Mouse (Mus musculus) thymus, postnatal 36 days (tissue): ENCODE measurements around the gene Hmbs.
"Not testable (repeated sequence)": the region's sequence is repeated elsewhere in the genome, so short reads cannot be mapped to it uniquely, and the experiment has no call there.

Experiments used
- DNase-seq, 2 experiments: peaks; one replicate each; pipeline ENCODE4 v3.0.0; 2022; ENCODE audit warnings: mixed read lengths in 2 of 2

Hmbs gene

DNA sequence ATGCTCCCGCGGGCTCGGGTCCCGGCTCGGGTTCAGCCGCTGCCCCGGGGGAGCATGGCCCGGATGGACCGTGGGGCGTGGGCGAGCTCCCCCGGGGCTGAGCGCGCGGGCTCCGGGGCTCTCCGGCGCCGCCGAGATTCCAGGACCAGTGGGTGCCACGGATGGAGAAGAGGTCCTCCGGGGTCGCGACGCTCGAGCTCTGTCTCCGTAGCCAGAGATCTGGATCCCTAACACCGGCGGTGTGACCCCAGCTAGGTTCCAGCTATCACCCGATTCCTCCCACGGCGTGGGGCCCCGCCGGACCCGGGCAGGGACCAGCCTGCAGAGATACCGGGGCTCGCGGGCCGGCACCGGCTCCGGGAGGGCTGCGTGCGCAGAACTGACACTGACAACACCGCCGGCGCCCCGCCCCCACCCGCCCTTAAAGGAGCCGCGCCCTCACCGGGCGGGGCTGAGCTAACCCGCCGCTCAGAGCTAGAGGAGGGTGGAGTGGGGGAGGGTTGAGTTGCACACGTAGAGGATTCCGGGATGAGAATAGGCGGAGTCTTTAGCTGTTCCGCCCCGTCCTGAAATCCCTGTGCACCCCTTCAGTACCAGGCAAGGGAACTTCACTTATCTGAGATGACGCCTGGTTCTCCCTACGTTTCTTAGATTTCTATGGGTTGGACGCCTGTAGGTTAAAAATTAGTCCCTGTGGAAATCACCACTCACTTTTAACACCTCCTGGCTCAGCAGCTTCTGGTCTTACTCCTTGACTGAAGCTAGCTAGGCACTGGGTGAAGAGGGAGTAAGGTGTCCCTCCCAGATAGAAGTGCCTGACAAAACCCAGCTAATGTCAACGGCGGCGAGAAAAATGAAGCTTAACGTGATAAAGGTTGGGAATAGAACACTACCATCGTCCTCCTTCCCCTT, 23.9 kb downstream of the Hmbs start, which contains the start of gene C2cd2l:
TSS of gene C2cd2l (minus strand) at position 399 of the 912 bp plus-strand sequence.
- DNase-seq = peak; percentile 81 to 87

DNA sequence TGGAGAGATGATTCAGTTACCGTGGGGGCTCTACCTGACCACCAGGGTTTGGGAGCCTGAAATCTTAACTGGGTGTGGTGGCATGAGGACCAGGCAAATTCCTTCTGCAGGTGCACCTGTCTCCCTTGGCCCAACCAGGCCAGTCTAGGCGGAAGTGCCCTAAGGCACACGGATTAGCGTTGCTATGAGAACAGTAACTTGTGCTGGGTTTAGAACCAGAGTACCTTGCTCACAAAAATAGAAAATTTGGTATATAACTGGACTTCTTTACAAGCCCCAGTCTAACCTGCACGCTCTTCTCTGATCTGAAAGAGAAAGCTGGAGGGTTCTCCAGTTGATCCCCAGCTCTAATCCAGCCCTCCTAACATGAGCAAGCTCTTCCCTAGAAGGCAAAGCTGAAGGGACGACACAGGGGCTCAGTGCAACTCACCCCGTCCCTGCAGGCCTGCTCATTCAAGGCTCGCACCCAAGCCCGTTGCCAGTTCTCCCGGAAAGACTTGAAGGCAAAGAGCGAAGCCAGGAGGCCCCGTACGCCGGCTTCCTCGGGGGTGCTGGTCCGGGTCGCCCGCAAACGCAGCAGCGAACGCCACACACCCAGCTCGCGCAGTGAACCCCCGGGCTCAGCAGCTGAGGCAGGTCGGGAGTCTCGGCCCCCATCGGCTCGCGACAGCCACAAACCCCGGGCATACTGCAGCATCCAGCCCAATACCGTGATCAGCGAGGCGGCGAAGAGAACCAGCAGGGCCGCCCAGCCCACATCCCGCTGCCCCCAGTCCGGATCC, 24.7 kb downstream of the Hmbs start:
- DNase-seq = peak; percentile 48 to 61

DNA sequence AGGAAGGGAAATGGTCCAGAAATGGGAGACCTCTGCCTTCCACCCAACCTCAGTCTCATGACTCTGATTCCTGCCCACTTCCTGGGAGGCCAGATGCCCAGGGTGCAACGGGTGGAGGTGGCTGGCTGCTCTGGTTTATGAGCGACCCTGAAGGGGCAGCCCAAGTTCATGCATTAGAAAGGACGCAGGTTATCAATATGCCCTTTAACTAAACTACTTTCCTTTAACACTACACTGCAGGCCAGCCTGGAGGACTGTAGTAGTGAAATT, 25.3 kb downstream of the Hmbs start:
- no peak for DNase-seq

DNA sequence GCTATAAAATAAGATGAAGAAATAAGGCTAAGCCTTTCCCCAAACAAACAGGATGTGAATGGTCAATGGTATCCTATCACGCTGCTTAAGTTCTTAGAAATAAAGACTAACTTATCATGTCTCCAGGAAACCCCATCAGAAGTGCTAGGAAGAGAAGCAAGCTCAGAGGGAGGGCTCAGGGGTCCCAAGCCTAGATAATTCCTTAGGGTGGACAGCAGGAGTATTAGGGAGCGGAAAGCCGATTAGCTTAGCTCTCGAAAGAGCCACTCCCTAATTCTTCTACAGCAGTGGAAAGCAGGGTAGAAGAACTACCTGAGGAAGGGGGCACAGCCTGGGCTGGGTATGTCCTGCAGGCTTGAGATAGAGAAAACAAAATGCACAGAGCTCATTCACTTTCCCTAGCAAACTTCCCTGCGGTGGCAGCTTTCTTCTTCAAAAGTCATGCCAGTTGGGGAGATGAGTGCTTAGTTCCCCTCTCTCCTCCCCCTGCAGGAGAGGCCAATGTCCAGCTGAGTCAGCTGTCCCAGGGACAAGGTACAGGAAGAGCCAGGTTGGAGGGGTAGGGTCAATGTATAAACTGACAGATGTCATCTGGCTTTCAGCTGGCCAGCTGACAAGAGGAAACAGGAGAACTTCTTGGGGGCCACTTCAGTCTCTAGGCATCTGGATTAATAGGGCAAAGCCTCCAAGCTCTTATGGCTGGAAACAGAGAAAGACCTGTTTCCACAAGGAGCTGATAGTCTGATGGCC, 25.8 kb downstream of the Hmbs start:
- no peak for DNase-seq

DNA sequence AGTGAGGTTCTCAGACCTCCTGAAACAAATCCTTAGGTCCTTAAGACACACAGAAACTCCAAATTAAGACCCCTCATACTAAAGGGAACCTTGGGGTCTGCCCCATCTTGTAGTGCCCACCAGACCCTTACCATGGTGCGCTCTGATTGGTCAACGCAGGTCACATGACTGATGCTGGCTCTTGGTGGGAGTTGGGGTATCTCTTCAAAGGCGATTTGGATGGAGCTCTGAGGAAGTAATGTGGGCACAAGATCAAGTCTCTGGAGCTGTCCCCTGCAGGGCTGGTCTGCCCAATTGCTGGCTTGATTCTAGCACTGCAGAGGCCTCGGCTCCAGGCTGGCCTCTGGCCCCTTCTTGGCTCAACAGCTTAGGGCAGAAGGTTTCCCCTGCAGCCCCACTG, 26.6 kb downstream of the Hmbs start:
- no peak for DNase-seq

DNA sequence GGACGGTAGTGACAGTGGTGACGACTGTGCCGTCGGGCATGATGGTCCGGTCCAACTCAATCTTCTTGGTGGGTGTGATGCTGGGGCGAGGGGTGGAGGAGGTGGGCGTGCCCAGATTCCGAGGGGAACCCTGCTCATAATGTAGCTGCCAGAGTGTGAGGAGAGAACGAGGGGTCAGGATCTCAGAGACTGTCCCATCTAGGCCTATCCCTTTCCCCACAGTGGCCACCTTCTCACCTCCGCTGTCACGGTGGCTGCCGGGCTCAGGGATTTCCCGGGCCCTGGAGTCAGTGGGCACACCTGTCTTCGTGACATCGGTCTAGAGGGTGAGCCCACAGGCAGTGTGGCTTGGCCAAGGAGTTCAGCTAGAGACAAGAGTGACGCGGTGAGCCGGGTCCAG, 29.1 kb downstream of the Hmbs start:
- DNase-seq = no peak

DNA sequence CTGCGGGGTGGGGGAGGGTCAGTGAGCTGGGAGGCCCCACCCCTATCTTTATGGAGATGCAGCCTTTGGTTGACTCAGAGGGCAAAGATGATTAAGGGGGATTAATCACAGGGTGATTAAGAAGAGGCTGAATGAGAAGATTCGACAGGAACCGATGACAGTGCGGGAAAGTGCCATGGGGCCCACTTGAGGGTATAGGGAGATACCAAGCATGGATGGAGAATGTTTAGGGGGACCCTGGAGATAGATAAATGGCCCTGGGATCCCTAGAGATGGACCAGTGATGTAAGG, 29.8 kb downstream of the Hmbs start:
- no peak for DNase-seq

DNA sequence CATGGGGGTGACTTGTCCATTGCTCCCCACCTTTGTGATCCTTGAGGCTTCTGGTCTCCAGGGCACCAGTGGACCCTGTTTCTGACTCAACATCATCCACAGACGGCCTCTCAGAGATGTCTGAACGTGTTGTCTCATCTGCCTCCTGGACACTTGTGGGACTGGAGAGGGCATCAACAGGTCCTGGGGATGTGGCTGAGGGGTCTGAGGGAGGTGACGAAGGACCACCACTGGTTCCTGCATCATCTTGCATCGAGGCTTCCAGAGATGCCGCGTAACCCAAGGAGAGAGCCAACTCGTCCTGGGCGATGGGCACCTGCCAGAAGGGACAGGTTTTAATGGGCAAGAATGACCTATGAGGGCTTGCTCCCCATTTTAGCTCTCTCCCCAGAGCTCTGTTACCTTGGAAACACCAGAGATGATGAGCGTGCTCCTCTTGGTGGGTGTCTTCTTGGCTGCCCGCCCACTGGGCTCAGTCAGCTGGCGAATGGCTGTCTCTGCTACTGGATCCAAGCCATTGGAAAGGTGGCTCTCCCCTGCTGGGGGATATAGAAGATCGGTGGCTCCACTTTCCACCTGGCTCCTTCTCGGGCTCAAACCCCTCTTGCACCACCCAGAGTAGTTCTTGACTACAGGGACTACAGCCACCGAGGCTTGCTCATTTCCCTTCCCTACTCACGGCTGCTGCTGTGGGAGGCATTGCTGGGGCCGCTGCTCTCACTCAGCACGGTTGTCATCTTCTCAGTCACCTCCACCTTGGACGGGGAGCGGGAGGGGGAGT, 30.4 kb downstream of the Hmbs start:
- no peak for DNase-seq

DNA sequence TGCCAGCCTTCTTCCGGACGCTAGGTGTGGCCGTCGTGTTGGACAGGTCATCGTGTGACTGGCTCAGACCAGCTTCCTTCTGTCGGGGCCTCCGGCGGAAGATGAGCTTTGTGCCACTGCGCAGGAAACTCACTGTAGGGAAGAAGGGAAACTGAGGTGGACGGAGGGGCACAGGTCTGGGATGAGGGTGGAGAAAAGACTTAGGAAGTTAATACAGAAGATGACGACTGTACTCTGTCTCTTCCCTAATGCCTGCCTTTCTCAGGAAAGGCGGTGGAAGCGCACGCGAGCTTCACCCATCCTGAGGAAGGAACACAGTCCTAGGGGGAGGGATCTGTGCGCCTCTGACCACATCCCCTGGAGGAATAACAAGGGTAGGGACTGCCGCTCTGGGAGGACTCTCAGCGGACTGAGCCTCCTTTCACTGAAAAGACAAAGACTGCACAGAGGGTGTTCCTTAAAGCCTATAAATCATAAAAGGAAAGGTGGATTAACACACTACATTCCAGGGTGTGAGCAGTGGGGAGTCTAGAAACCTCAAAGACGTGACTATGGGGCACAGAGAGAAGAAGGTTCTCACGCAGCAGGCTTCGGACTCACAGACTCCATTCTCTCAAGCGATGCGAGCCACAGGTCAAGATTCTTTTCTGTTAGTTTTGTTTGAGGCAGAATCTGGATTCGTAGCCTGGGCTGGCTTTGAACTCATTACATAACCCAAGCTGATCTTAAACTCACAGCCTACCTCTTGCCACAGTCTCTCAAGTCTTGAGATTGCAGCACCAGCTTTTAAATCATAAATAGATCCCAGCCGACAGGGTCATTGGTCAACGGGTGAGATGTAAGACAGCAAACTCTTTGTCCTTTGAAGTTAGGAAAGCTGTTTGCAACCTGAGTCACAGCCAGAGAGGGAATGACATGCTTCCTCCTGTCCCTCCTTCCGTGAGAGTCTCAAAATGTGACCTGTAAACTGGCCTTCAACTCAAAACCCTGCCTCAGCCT, 32.6 kb downstream of the Hmbs start:
- no peak for DNase-seq

DNA sequence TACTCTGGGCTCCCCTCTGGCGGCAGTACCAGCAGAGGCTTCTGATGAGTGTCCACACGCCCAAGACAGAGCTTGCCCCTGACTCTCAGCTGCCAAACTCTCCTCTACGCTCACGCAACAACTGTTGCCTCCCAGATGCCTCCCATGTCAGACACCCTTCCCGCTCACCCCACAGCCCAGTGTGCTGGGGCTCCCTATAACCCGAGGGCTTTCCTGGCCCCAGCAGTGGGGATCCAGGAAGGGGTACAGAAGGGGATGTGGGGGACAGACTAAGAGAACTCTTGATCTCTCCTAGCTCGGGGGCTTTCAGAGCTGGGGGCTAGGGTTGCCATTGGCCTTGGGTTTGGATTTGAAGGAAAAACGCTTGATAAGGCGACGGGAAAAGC, 33.3 kb downstream of the Hmbs start:
- no peak for DNase-seq

DNA sequence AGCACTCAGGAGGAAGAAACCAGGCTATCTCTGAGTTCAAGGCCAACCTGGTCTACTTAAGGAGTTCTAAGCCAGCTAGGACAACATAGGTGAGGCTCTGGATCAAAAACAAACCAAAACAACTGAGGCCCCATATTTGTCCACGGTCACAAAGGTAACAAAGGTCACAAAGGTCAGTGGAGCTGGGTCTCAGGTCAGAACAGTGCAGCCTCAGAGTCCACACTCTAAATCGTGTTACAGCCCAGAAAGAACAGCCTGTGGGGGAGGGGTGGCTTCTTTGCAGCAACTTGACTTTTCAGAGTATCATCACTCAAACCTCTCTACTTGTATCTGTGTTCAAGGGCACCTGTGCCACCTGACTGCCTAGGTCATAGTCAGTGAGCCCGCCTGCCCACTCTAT, 34.3 kb downstream of the Hmbs start:
- no peak for DNase-seq

DNA sequence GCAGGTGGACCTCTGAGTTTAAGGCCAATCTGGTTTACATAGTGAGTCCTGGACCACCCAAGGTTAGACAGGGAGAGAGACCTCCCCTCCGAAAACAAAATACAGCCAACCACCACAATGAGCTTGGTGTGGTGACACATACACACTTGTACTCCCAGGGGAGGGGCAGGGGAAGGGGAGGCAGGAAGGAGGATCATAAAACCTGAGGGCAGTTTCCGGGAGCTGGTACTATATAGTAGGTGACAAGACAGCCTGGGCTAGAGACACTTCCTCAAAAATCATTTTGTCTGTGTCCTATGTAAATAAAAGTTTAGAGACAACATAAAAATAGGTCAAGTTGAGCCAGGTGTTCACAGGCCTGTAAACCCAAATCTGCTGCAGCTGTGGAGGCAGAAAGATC, 36.8 kb downstream of the Hmbs start:
- peak; percentile 33 to 56 for DNase-seq

DNA sequence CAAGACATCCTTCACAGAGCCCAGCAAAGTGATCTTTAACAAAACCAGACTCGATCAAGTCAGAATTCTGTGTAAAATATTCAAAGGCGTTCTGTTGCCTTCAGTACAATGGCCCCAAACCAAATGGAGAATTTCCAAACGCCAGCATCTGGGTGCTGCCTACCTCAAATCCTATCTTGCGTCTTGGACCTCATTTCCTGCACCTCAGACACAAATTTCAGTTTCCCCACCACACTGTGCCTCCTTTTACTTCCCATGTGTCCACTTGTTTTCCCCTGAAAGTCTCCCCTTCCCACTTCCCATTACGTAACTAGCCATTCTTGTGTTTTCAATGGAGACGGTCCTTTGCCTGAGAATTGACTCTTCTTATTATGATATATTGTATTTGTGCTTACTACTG, 37.5 kb downstream of the Hmbs start:
- no peak for DNase-seq

DNA sequence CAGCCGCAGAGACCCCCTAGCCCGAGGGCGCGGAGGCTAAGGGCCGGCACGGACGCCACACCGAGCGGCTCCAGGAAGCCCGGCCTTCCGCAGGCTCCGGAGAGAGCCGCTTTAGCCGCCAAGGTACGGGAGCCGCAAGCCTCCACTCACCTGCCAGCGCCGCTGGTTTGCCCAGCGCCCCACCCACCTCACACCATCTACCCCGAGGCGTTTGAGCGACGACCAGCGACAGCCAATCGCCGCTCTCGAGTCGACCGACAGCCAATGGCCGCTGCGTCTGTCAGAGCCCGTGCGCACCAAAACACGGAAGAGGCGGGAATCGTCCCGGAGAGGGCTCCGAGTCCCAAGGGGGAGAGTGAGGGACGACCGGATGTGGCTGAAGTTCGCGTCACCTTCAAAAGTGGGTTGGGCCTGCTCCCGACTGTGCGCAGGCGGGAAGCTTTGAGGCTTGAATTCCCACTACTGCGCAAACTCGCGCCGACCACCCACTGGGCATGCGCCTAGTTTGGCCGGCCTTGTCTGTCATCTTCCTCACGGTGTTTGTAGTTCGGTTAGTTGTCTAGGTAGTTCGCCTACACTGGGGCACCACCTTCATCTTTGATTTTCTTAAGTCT, 38.5 kb downstream of the Hmbs start, which contains the start of gene Hinfp:
TSS of gene Hinfp (minus strand) at position 206 of the 614 bp plus-strand sequence.
- DNase-seq = peak; percentile 96 to 99

DNA sequence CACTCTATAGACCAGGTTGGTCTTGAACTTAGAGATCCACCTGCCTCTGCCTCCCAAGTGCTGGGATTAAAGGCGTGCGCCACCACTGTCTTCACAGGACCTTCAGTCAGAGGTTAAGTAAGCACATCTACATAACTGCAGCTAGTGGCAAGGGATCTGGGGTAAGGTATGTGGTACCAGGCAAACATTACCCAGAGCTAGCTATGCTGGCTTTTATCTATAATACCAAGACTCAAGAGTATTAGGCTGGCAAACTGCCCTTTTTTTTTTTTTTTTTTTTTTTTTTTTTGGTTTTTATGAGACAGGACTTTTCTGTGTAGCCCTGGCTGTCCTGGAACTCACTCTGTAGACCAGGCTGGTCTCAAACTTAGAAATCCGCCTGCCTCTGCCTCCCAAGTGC, 44.0 kb downstream of the Hmbs start:
- not testable (repeated sequence) for DNase-seq

DNA sequence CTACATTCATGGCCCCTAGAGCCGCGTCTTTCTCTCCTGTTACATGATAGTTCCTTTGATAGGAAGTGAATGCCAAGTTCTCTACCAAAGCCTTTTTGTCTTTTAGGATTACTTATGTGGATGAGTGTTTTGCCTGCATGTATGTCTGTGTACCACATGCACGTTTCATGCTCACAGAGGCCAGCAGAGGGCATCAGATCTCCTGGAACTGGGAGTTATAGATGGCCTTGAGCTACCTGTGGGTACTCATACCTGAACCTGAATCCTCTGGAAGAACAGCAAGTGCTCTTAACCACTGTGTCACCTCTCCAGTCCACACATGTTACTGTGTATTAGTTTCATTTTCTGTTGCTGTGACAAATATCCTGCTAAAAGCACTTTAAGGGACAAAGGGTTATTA, 51.5 kb downstream of the Hmbs start:
- DNase-seq = peak; percentile 68 to 70

DNA sequence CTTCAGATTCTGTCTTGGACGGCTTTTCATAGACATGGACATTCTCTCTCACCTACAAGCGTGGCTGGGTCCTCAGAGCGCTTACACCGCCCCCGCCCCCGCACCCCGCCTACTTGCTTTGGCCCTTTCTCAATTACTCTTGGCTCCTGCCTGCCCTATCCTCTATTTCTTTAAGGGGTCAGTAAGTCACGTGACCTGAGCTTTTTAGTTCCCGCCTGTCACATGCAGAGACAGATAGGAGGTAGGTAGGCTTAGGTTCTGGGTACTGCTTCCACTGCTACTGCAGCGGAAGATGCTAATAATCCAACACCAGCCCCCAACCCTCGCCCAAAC, 55.1 kb downstream of the Hmbs start:
- no peak for DNase-seq

DNA sequence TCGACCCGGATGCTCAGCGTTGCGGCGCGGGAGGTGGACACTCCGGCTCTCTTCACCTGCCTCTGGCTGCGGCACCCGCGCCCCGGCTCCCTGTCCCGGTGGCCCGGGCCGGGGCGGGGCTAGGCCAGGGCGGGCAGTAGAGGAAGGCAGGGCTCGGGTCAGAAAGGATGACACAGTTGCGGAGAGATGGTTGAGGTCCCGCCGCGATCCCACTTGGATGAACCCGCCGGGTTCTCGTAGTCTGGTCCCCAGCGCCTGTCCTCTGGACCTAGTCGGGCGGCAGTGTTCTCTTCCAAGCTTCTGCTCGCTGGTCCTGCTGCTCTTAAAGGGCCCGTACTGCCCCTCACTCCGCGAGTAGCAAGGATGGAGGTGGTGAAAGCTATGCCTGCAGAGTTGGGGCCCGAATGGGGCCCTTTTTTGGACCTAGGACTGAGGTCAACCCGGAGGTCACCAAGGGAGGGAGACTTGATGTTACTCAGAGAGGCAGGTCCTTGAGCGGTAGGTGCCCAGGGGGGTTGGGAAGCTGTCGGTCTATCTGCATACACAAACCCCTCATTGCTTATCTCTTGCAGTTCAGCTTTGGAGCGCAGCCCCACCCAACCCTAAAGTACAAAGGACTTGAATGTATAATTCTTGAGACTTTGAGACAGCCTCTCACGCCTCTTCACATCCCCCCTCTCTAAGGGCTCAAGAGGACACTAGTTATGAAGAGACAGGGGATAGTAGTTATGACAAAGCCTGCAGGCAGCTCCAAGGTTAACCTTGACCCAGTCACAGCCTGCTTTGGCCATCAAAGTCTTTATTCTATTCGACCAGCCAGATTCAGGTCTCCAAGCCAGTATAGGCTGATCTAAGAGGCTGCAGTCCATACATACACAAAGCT, 55.7 kb downstream of the Hmbs start, which contains the start of gene Abcg4:
TSS of gene Abcg4 (minus strand) at position 540 of the 883 bp plus-strand sequence.
- no peak for DNase-seq

DNA sequence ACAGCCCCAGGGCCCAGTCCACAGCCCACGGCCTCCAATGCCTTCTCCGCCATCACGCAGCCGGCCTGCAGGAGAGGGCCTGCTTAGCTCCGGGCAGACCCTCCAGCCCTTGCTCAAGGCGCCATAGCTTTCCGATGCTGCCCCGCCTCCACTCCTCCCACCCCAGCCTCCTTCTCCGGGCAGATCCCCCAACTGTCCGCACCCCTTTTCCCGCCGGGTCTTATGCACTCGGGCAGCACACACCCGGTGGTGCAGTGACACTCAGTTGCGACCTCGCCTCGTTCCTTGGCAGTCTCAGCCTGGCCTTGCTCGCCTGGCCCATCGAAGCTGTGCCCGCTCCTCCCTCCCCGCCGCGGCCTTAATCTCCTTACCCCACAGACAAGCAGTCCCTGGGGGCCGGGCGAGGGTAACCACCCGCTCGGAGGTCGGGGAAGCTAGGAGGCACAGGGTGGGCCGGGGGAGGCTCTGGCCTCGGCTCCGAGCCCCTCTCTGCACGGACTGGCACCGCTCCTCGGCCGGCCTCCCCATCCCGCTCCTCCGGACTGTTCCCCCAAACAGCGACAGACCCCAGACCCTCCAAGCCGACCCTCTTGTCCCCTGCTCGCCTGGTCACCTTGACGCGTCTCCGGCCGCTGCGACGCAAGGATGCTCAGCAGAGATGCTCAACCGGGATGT, 56.5 kb downstream of the Hmbs start:
- DNase-seq = no peak
